In the genomic region with DNA sequence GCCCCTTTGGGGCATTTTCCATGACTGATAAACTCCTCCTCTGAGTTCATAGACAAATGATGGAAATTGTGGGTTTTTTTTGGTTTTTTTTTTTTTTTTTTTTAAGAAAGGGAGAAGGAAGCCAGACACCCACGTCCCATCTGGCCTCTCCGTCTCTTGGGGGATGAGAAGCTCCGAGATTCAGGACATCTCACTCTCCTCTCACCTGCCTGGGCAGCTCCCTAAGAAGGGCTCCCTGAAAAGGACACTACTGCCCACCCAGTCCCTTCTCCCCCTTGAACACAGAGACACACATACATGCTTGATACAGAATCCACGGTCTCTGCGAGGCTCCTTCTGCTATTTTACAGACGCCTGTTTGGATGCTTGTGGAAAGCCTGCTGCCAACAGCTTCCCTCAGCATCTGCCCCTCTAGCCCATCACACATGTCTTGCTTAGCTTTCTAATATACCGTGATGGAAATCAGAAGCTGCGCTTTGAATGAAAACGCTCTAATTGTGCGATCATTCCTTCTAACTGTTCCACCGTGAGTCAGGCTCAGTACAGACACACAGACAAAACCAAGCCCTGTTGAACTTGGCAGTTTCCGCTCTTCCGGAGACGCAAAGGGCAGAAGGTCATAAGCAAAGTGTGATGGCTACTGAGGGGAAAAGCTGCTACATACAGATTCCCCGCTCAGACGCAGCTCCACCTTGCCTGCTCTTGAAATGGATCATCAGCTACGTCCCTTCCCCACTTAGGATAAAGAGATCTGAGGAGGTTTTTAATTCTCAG, we compare ENCODE assay signal across 8 mouse cellular contexts.
DNase-seq lines count a peak whose midpoint lies in the region; ATAC-seq and TF ChIP-seq lines count a peak whose summit lies in the region.

No protein-coding gene starts in this region.

- no peaks in the 10 kb centered on the region for H3K36me3 ChIP-seq in limb, embryonic 10.5 days

- ATAC-seq in erythroid progenitor cell, adult 5-6 weeks (replicated peaks; ENCODE audit: low FRiP score, poor library complexity, severe bottlenecking) = no peak

- H3K27ac ChIP-seq in left cerebral cortex, adult 2 months = peak overlapping the region; percentile 72
- H3K27ac ChIP-seq in limb, embryonic 10.5 days = peak overlapping the region; percentile 46; the same call in 1 of the 2 replicates

- peak; percentile 38 to 53 for DNase-seq in left cerebral cortex, adult 2 months (ENCODE audit: extremely low spot score in 1 of 2, low spot score in 2 of 2)
- no peak for DNase-seq in left cerebral cortex, postnatal 10 days (ENCODE audit: extremely low spot score in 1 of 2, low spot score in 2 of 2)
- peak; percentile 61 to 66 for DNase-seq in frontal cortex, postnatal 36 days (ENCODE audit: low spot score in 2 of 2)
- DNase-seq in limb, embryonic 10.5 days (ENCODE audit: low spot score) = no peak
- peak; percentile 36 to 39 for DNase-seq in right cerebral cortex, postnatal 36 days (ENCODE audit: low spot score in 2 of 2)
- DNase-seq in kidney, postnatal 14 days = no peak
- DNase-seq in thymus, postnatal 14 days = no peak

- peaks cover 23% of the 10 kb centered on the region for H3K4me1 ChIP-seq in limb, embryonic 10.5 days

- H3K9me3 ChIP-seq in limb, embryonic 10.5 days (replicated peaks) = no peaks in the 10 kb centered on the region

- whole genome bisulfite sequencing in limb, embryonic 10.5 days = 78% methylated on average over 17 of the region's 17 CpGs

- no peak overlapping the region for H3K4me3 ChIP-seq in left cerebral cortex, adult 2 months
- H3K4me3 ChIP-seq in limb, embryonic 10.5 days = no peak overlapping the region

- H3K27me3 ChIP-seq in limb, embryonic 10.5 days (ENCODE audit: low read depth, poor library complexity, severe bottlenecking) = no peaks in the 10 kb centered on the region

- intact Hi-C loops in left cerebral cortex, adult 2 months (cut with DNase I) = loop anchor here (1.0 to 10.0 kb wide), 9 partner anchors 48 to 1814 kb away; no protein-coding TSS in a partner anchor
- intact Hi-C loops in left cerebral cortex, postnatal 10 days (cut with DNase I) = loop anchor here (10.0 kb wide), 6 partner anchors 232 to 1602 kb away; no protein-coding TSS in a partner anchor

- no peak for TF ChIP-seq CTCF in left cerebral cortex, adult 2 months (IDR thresholded peaks at IDR 0.05)

Comparison
In these comparisons a context has a peak if more than half of its experiments do, and no peak if none do; other contexts are left out.
1. DNase-seq: peak in left cerebral cortex, adult 2 months (2 of 2), frontal cortex, postnatal 36 days (2 of 2) and right cerebral cortex, postnatal 36 days (2 of 2); none in left cerebral cortex, postnatal 10 days (0 of 2), limb, embryonic 10.5 days (single experiment), kidney, postnatal 14 days (single experiment) and thymus, postnatal 14 days (single experiment).